Mouse (Mus musculus) activated CD4-positive, CD25-positive, alpha-beta regulatory T cell, adult 4 months (primary cell): ENCODE data around the gene Lypd6. TPM values are rescaled to one million over a fixed set of nuclear protein-coding genes. Genes with fewer than 3 reads are reported as not detected.

ENCODE experiments used
- ATAC-seq: one replicate; pipeline ENCODE4 v1.8.0; 2017
- polyA plus RNA-seq, 2 experiments: library from polyadenylated mRNA; unstranded; fragments of 100-300 nt; shearing (Covaris generic); gene quantifications; one replicate each; pipeline ENCODE4 v1.2.1; 2017

Lypd6 gene
- not detected for polyA plus RNA-seq

GRCm38 (mm10) chr2:50066246-50066967 is at the start of gene Lypd6:
Gene Lypd6 (plus strand): TSS chr2:50066429.
- no peak for ATAC-seq

- no peak for ATAC-seq
These were observed 46.8 kb upstream of the Lypd6 start for GRCm38 (mm10) chr2:50019477-50019876.

DNA sequence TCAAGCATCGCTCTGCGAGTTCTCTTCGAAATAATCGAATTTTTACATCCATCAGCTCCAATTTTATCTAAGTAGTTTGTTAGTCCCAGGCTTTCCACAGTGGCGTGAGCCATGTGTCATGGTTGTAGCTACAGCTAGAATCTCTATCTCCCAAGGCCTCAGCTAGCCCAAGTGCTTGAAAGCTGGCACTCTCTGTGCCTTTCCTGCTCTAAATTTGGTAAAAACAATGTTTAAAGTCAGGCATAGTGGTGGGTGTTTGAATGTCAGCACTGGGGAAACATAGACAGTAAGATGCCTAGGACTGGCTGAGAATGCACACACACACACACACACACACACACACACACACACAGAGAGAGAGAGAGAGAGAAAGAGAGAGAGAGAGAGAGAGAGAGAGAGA is 40.7 kb upstream of the Lypd6 start:
- no peak for ATAC-seq

DNA sequence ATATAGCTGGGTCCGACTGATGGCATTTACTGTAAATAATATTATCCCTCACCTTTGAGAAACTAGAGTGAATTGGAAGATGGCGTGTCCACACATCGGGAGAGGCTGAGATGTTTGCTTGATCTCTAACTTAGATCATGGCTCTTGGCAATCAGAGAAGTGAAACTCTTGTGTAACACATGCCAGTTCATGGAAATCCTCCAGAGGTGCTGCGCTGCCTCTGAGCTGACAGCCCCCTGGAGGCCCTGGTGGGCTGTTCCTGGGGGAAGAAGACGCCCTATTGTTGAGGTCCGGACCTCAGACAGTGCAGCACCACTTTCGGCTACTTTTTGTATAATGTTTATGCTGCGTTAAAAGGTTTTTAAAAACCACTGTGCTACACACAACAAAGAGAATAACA is 37.3 kb upstream of the Lypd6 start:
- no peak for ATAC-seq

- ATAC-seq, result no peak
These were observed 21.9 kb upstream of the Lypd6 start for GRCm38 (mm10) chr2:50044170-50044870.

DNA sequence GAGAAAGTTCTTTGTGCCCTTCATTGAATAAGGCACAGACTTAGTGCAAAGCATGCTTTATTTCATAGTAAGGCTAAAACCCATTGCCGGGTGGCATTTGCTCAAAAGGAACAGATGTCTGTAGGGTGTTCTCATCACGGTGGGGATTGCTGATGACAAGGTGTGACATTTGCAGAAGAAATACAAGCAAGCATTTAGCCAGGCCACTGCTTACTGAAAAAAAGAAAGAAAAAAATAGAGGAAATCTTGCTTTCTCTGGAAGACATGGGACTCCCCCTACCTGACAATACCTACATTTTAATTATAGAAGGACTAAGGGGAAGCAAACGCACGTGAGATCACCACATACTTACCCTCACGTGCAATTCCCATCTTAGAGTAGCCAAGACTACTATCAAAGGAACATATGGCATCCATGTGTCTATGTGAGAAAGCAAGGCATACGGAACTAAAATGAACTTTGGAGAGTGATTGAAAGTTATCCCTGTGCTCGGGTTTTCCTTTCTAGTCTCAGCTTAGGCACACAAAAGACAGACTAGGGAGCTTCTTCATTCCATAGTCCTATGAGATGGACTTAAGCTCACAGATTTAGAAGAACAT is 21.3 kb upstream of the Lypd6 start:
- ATAC-seq, result no peak

DNA sequence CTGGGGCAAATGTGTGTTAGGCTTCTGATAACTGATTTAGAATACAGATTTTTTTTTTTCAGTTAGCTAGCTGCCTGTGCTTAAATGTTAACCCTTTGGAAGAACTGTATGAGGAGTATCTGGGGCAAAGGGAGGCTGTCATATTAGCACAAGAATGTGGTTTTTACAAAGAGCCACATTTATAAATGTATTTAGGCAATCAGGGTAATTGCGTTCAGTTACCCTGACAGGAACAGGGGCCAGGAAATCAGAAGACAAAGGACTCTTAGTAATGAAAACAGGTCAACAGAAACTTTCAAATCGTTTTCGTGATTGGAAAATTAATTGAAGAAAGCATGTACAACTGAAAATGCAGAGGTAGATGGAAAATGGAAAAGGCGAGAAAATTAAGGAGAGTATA is 20.4 kb upstream of the Lypd6 start:
- no peak for ATAC-seq

DNA sequence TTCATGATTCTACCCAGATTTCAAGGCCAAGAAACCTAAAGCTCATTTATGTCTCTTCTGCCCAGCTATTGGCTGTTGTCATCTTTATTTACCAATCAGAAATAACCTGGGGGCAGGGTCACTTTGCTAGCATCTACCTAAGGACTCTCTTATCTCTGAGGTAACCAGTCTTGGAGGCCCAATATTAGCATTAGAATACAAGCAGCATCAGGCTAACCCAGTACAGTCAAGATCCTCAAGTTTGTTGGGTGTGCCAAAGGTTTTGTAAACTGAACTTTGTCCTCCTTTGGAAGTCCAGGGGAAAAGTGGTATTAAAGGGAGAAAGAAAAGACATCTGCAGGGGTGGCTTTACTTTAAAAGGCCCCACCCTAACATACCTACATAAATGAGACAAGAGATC is 17.8 kb upstream of the Lypd6 start:
- ATAC-seq, result no peak

DNA sequence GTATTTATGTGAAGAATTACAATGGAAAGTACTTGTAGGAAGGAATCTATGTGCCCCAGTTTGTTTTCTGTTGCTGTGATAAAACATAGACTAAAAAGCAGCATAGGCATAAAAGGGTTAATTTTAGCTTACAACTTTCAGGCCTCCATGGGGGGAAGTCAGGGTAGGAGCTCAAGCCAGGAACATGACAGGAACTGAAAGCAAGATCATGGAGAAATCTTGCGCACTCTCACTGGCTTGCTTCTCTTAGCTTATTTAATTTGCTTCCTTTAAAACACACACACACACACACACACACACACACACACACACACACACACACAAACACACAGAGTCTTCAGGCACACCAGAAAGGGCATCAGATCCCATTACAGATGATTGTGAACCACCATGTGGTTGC is 12.3 kb upstream of the Lypd6 start:
- no peak for ATAC-seq

- ATAC-seq, result no peak
These were observed 355 bp upstream of the Lypd6 start for GRCm38 (mm10) chr2:50065902-50066245.

- no peak for ATAC-seq
These were observed 713 bp downstream of the Lypd6 start for GRCm38 (mm10) chr2:50066968-50067315.

DNA sequence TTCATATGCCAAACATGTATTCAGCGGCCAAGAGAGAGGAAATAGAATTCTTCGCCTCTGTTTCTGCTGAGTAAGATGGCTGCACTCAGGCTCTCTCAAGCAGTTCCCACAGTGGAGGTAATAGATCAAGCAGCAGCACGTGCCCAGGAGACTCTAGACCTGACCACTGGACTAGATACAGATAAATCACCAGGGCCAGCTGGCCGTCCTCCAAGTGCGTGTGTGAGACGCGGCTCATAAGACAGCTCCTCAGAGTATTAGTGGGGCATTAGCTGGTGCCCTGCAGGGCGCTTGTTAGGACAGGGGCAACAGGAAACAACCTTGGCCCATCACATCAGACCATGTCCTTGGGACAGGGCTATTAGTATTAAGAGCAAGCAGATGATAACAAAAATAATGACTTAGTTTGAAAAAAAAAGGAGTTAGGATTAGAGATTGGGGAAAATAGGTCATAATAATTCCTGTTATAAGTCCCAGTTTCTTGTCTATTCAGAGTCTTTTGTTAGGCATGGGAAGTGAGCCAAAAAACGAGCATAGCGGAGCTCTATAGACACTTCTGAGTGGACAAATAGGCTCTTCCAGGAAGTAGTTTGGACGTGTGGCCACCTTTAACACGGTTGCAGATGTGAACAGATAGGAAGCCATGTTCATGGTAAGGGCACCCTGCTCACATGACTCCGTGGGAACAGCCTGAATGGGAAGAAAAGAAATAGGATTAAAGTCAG is 3.5 kb downstream of the Lypd6 start:
- ATAC-seq, result no peak

DNA sequence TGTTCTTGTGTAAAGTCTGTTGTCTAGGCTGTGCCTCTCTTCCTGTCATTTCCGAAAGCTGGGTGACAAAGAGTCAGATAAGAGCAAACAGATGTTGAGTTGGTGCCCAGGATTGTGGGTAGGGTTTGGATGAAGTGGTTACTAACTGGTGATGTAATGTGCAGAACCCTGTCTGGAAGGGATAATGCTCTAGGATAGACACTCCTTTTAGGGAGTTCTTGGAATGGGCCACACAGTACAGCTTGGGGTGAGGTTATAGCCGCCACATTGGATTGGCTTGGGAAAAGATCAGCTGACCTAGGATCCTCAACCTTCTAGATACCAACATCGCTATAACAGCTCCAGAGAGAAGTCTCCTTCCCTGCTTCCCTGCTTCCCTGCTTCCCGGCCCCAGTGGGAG is 5.9 kb downstream of the Lypd6 start:
- no peak for ATAC-seq

DNA sequence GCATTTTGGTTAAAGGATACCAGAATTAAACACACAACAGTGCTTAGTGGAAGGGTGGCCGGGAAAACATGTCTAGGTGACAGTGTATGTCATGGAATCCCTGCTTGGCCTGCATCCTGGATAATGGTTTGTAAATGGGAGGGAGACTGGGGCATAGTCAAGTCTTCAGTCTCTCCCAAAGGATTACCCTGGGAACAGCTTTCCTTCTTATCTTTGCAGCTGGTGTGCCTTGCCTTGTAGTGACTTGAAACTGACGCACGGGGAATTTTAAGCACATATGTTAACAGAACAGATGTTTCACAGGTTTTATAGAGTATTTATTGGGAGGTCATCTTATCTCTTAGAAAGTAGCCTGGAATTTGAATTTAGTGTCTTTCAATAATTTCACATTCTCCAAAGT is 18.5 kb downstream of the Lypd6 start:
- ATAC-seq, result no peak

- ATAC-seq, result no peak
These were observed 21.5 kb downstream of the Lypd6 start for GRCm38 (mm10) chr2:50087761-50088160.

DNA sequence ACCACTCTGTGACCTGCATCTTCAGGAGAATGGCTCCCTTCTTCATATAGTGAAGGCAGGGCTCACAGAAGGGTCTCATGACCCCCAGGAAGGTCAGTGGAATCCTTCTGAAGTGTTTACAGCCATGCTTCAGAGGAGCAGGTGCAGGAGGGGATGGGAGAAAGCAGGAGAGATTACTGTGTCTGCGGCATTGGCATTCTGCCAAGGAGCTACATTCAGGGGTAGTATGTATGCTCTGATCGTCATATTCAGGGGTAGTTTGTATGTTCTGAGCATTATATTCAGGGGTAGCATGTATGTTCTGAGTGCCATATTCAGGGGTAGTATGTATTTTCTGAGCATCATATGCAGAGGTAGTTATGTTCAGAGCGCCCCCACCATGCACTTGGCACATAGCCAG is 30.1 kb downstream of the Lypd6 start:
- no peak for ATAC-seq

GRCm38 (mm10) chr2:50100364-50101151 is 34.3 kb downstream of the Lypd6 start:
- no peak for ATAC-seq

- no peak for ATAC-seq
These were observed 34.9 kb downstream of the Lypd6 start for GRCm38 (mm10) chr2:50101152-50101450.

DNA sequence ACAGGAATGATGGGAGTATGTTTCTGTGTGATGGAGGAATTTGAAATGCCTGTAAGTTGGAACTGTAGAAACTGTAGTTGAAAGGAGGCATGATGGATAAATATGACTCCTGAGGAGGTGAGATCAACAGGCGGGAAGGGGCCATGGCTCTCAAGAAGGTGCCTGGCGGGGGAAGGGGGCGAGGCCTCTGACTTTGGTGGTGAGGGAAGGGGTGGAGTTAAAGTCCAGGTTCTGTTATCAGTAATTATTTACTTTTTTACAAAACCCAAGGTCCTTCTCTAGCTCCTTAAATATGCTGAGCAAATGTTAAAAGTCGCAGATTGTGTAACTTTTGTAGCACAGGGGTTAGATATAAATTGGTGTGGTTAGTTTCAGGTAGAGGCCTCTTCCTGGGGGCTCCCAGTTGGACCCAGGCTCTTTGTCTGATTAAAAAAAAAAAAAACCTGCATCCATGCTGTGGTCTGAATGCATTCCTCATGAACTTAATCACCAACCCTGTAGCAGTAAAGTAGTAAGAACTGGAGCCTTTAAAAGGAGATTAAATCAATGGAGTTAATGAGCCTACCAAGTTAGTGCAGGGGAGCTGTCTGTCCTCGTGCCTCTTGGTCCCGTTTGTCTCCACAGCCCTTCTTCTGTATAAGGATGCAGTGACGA is 37.7 kb downstream of the Lypd6 start:
- ATAC-seq, result no peak

GRCm38 (mm10) chr2:50105590-50105989 is 39.4 kb downstream of the Lypd6 start:
- ATAC-seq, result no peak

DNA sequence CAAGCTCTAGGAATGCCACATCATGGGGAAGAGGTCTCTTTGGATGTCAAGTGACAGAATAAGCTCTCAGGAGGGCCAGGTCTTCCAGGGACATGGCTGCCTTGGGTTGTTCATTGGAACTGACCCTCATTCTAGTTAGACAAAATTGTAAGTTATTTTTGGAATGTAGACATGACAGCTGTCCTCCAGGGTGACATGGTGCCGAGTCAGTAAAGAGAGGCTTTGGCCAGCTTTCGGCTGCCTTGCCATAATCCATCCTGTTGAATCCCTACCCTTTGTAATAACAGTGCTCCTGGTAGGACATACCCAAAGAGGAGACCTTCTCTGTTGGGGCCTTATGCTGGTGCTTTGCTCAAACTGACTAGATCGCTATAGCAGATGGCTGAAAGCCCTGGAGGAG is 39.8 kb downstream of the Lypd6 start:
- no peak for ATAC-seq

DNA sequence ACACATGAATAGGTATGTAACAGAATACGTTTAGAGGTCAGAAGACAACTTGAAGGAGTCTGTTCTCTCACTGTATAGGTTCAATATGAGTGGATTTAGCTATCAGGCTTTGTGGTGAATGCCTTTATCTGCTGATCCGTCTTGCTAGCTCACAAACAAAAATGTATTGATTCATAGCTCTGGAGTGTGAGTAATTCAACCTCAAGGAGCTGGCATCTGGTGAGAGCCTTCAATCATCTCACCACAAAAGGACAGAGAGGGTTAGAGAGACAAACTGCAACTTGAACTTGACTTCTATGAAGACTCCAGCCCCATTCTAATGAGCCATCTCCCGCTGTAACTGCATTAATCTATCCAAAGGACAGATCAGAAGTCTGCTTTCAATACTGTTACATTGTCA is 40.6 kb downstream of the Lypd6 start:
- ATAC-seq, result no peak
